Mouse (Mus musculus): Measurements from ENCODE around the gene Cuta. TPM values are rescaled to one million over a fixed set of nuclear protein-coding genes. Genes with fewer than 3 reads are reported as not detected.
"Not testable (repeated sequence)": the region's sequence is repeated elsewhere in the genome, so short reads cannot be mapped to it uniquely, and the experiment has no call there.

Gene Cuta
- total RNA-seq, 2 experiments from 2014 or later, result 91.1 to 91.8 TPM

DNA sequence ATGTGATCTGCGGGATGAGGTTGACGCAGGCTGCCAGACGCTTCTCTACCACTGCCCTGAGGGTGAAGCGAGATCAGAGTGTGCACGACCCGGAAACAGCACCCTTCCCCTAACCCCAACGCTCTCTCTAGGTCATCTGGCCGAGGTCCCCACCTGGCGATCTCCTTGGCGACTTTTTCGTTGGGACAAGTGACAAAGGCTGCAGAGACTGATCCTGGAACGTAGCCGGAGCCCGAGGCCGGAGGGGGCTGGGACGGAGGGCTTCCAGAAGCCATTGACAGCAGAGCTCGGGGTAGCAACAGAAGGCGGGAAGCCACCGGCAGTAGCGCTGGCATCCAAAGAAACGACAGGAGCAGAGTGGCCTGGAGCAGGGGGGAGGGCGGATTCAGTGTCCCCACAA lies 638 bp downstream of the Cuta start:
- peak in 1 of 2 experiments; percentile 28 for DNase-seq
- intact Hi-C loops (cut with DNase I), result loop anchor here (10.0 kb wide), 2 partner anchors 186 to 266 kb away; partner anchors contain the start of gene Lemd2

DNA sequence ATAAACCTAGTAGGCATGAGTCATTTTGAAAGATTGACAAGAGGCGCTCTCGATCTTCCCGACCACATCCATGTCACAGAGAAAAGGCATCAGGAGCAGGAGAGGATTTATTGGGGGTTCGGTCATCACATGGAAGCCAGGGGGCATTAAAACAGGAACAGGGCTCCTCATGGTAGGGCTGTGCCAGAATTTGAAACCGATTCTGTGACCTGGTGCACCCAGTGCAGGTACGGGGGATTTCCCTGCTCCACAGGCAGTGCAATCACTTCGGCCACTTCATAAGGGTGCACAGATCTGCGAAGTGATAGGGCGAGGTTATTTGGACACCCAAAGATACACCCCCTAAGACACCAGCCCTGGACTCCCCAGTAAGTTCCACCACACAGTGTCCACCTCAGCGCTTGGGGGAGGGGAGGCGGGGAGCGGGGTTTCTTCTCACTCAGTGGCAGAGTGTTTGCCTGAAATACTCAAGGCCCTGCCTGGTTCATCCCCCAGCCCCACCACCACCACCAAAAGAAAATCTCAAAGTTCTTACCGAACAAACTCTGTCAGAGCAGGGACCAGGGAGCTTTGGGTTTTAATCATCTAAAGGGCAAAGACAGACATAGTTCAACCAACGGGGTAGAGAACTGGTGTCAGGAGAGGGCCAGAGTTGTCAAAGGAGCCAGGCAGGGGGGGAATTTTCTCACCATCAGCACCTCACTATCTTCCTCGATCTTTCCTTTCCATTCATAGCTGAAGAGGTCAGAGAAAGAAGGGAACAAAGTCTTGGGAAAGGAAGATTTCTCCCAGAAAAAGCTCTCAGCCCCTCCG lies 1.3 kb downstream of the Cuta start:
- DNase-seq, result no peak
- intact Hi-C loops (cut with DNase I), result loop anchor here (10.0 kb wide), 2 partner anchors 187 to 267 kb away; partner anchors contain the start of gene Lemd2

DNA sequence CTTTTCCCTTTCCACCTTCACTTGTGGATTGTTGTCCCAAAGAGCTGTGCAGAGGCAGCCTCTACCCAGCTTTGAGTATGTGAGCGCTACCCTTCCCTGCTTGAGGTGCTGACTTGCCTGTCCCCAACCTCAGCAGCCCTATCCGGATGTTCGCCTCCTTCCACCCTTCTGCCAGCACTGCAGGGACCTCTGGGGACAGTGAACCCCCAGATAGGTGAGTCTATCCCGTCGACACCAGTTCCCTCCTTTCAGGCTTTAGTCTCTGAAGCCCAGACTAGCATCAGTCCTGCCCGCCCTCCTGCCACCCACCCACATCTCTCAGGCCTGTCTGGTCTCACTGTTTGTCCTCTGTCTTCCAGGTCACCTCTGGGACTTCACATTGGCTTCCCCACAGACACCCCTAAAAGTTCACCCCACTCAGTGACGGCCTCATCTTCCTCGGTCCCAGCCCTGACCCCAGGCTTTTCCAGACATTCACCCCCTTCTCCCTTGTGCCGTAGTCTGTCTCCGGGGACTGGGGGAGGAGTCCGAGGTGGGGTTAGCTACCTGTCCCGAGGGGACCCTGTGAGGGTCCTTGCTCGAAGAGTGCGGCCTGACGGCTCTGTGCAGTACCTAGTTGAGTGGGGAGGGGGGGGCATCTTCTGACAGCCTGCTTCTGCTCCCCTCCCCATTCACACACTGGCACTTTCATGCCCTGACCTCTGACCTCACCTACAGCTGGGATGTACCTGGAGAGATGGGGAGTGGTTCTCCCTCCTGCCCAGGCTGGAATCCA lies 2.3 kb downstream of the Cuta start:
- DNase-seq, result no peak
- intact Hi-C loops (cut with DNase I), result loop anchor here (10.0 kb wide), 2 partner anchors 188 to 268 kb away; partner anchors contain the start of gene Lemd2

DNA sequence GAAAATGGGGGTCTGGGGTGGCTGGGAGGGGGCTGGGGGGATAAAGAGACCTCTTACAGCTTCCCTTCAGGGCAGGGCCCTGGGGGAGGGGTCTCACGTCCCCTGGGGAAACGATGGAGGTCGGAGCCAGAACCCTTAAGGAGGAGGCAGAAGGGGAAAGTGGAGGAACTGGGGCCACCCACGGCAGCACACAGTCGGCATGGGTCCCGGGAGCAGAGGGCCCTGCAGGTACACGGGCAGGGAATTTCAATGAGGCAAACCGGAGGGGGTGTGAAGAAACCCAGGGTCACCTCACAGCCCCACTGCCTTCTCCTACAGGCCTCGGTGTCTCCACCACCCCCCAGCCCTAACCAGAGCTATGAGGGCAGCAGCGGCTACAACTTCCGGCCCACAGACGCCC lies 2.9 kb downstream of the Cuta start:
- DNase-seq, result no peak
- intact Hi-C loops (cut with DNase I), result loop anchor here (10.0 kb wide), 2 partner anchors 188 to 268 kb away; partner anchors contain the start of gene Lemd2

DNA sequence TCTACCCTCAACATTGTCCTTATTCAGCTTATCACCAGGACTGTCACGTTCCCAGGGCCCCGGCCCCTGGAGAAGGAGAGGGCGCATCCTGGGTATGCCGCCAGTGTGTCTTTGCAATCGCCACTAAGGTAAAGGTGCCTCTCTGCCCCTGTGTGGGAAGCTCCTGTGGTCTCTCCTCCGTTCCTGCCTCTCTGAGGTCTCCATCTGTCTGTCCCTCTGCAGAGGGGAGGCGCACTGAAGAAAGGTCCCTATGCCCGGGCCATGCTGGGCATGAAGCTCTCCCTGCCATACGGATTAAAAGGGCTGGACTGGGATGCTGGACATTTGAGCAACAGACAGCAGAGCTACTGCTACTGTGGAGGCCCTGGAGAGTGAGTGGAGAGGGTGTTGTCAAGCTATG lies 4.3 kb downstream of the Cuta start:
- DNase-seq, result no peak
- intact Hi-C loops (cut with DNase I), result loop anchor here (10.0 kb wide), 2 partner anchors 190 to 270 kb away; partner anchors contain the start of gene Lemd2

DNA sequence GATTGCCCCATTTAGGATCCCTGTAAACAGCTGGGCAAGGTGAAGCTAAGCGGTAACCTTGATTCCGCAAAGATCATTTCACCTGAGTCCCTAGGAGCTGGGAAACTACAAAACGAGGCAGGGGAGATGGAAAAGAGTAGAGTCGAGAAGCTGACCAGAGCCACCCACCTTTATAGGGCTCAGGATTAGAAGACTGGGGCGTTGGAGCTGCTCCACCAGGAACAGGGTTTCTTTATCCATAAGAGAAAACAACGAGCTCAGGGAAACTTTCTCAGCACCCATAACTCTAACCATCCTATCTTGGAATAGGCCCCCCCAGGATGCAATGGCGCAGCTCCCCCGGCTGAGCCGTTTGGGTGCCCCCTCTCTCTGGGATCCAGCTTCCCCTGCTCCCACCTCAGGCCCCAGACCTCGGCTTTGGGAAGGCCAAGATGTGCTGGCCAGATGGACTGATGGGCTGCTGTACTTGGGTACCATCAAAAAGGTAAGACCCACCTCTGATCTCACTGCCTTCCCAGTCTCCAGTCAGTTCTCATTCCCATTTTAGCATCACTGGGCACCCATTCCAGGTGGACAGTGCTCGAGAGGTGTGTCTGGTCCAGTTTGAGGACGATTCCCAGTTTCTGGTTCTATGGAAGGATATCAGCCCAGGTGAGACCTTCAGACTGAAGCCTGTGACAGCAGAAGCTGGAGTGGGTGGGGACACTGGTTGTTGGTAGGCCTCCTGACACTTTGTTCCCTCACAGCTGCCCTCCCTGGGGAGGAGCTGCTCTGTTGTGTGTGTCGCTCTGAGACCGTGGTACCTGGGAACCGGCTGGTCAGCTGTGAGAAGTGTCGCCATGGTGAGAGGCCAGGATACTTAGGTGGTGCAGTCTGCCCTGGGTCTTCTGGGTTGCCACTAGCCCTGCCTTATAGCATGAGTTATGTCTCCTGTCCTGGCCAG lies 5.2 kb downstream of the Cuta start:
- no peak for DNase-seq
- intact Hi-C loops (cut with DNase I), result loop anchor here (5.0 to 10.0 kb wide), 3 partner anchors 93 to 271 kb away; partner anchors contain the start of genes Bak1 and Lemd2

DNA sequence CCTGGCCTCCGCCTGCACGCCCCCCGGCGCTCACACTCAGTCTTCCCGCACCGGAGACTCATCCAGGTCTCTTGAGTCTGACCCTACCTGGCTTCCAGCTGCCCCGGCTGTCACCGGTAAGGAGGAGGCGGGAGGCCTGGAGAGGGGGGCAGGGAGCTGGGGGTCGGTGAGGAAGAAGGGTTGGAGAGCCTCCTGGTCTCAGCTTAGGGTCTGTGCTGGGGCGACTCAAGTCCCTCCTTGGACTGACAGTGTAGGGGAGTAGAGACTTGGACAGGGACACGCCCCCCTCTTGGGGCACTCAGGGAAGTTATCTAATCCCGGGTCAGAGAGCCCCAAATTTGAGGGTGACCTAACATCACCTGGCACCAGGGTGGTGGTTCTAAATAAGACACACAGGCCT lies 6.0 kb downstream of the Cuta start:
- intact Hi-C loops (cut with DNase I), result loop anchor here (5.0 to 10.0 kb wide), 3 partner anchors 94 to 271 kb away; partner anchors contain the start of genes Bak1 and Lemd2
- DNase-seq, result no peak

DNA sequence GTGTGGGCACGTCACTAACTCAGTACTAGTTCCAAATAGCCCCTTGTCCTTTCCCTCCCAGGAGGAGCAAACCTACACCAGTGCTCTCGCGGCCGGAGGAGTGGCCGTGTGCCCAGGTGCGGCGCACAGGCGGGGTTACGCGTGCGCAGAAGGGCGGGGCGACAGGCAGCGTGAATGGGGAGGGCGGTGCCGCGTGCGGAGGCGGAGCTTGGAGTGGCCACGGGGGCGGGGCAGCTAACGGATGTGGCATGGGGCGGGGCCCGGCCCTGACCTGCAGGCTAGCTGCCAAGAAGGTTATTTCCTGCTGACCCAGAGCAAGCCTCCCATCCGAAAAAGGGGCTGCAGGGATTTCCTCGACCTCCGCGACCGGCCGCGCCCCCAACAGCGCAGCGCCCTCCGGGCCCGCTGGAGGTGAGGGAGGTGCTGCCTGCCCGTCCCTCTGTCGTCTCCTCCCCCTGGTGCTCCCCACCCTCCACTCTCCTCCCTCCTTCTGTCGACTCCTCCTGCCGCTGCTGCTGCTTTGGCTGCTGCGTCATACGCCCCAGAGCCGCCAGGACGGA lies 6.5 kb downstream of the Cuta start, which contains the start of gene Phf1:
Gene Phf1, plus strand, starts transcription at position 214 of the 560 bp plus-strand sequence.
- DNase-seq, result peak; percentile 98 to 99
- intact Hi-C loops (cut with DNase I), result loop anchor here (5.0 to 10.0 kb wide), 3 partner anchors 94 to 272 kb away; partner anchors contain the start of genes Bak1 and Lemd2

DNA sequence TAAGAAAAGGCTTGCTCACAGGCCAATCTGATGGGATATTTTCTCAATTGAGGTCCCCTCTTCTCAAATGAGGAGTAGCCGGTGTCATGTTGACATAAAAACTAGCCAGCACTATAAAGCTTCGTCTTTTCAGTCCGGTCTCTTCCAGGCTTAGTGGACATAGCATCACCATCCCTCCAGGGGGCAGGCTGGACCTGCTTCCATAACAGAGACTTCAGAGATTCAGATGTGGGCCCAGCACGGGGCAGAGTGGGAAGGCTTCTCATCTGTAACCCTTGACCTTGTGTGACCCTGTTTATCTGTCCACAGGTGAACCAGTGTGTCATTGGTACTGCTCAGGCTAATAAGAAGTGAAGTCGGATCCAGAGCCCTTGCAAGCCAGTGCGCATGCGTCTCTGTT lies 7.6 kb downstream of the Cuta start:
- intact Hi-C loops (cut with DNase I), result loop anchor here (5.0 to 10.0 kb wide), 3 partner anchors 96 to 273 kb away; partner anchors contain the start of genes Bak1 and Lemd2
- DNase-seq, result peak; percentile 59 to 65

DNA sequence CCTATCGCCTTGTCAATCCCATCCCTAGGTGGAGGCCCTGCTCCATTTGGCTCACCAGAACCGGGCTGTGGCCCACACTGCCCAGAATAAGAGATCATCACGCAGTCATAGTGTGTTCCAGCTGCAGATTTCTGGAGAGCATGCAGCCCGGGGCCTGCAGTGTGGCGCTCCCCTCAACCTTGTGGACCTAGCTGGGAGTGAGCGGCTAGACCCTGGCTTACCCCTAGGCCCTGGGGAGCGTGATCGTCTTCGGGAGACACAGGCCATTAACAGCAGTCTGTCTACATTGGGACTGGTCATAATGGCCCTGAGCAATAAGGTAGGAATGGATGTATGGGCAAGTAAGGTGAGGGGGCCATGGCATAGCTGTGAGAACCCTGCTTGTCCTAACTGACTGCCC lies 14.0 kb downstream of the Cuta start:
- DNase-seq, result not testable (repeated sequence)

DNA sequence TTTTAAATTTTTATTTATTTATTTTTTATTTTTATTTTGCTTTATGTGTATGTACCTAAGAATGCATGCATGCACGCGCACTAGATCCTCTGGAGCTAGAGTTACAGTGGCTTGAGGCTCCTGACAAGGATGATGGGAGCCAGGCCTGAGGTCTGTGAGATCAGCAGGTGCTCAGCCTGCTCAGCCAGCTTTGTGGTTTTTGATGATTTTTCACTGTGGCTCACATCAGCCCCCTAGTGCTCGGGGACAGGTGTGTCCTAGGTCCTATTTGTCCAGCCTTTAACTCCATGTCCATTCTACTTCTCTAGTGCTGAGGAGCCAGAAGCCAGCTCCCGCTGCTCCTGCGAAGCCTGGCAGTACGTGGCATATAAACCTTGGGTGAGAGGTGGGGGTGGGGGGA lies 17.0 kb downstream of the Cuta start:
- DNase-seq; intact Hi-C loops (cut with DNase I): not testable (repeated sequence)

More for the DNA sequence above, 14.0 kb downstream of the Cuta start:
- intact Hi-C loops (cut with DNase I), result not testable (repeated sequence)

DNA sequence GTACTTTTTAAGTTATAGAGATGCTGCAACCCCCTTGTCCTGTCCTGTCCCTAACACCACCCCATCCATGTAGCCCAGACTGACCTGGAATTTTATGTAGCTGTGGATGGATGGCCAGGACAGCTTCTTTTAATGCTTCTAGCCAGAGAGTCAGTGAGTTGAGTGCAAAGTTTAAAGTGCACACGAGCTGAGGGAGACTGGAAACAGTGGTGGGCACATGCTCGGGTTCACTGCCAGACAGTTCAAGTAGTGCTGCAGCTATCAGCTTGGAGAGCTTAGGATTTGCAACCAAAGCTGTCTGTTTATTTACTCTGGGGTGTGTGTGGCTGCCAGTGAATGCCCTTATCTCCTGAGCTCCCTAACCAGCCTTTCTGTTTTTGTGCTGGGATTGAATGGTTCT lies 19.9 kb downstream of the Cuta start:
- not testable (repeated sequence) for DNase-seq
- intact Hi-C loops (cut with DNase I), result loop anchor here (10.0 kb wide), 1 partner anchor 55 kb away; the partner anchor contains the start of gene Zbtb9

DNA sequence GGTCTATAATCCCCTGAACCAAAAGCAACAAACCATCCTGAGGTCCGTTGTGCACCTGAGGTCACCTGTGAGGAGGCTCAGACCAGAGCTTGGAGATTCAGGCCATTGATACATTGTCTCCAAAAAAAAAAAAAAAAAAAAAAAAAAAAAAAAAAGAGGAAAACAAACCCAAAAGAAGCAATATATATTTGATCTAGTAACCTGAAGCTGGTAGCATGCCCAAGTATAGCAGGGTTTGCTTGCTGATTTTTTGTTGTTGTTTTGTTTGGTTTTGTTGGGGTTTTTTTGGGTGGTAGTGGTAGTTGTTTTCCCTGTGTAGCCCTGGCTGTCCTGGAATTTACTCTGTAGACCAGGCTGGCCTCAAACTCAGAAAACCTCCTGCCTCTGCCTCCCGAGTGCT lies 21.0 kb downstream of the Cuta start:
- DNase-seq, result no peak
- intact Hi-C loops (cut with DNase I), result loop anchor here (10.0 kb wide), 1 partner anchor 56 kb away; the partner anchor contains the start of gene Zbtb9

DNA sequence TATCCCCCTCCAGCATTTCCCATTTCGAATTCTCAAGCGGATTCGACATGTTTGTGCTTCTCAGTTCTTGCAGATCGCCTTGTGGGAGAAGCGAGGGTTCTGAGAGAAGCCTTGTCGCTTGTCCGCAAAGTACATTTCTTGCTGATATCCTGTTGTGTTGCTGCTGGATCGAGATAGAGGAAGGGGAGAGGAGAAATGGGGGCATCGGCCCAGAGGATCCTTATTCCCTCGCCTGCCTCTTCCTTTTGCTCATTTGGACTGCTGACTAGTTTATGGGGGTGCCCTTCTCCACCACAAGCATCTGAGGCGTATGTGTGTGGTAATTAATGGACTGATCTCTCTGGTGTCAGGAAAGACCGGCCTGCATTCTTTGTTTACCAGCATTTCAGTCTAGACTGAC lies 21.8 kb downstream of the Cuta start:
- intact Hi-C loops (cut with DNase I), result loop anchor here (10.0 kb wide), 1 partner anchor 57 kb away; the partner anchor contains the start of gene Zbtb9
- not testable (repeated sequence) for DNase-seq

DNA sequence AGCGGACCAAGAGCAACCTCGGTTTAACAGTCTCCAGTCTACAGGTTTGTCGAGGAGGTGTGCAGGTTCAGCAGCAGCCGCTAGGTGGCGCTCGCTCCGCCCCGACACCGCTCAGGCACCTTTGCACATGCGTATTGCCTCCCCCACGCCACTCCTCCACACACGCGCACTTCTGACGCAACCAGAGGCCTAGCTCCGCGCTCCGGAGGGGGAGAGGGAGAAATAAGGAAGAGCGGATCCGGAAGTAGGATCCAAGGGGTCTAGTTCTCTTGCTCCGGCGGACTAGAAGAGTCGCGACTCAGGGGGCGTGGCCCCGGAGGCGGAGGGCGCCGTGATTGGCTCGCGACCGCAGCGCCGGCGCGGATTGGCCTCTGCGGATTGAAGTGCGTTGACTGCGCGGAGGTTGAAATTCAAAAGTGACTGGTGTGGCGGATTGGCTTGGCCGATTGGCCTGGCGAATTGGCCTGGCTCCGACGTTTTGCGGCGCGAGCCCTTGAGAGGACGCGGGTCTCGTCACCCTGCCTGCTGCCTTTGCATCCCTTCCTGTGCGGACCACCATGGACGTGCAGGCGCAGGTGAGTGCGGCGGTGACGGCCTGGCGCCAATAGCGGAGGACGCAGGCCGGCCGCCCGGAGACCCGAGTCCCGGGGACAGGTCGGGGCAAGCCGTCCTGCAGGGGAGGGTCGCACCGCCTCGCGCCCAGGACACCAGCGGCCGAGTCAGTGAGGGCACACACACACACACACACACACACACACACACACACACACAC lies 22.5 kb downstream of the Cuta start, which contains the start of gene Kifc5b:
Gene Kifc5b, plus strand, starts transcription at position 381 of the 772 bp plus-strand sequence.
- intact Hi-C loops (cut with DNase I), result loop anchor here (10.0 kb wide), 1 partner anchor 58 kb away; the partner anchor contains the start of gene Zbtb9
- DNase-seq, result peak; percentile 99 to 100

DNA sequence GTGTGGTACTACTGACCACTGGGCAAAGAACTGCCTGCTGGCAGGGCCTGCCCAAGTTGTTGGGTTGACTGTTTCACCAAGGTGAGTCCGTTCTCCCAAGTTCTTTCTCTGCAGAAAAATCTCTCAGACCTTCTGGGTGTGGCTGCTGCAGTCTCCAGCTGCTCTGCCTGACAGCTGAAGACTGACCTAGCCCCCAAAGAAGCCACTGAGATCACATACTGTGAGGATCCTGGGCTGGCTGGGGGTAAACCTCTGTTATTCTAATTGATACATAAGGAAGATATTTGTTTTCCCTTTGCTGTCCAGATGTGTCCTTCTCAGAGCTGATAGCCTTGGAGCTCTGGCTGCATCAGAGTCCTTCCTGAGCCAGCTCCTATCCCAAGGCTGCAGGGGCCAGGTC lies 24.1 kb downstream of the Cuta start:
- no peak for DNase-seq
- intact Hi-C loops (cut with DNase I), result loop anchor here (10.0 kb wide), 1 partner anchor 60 kb away; the partner anchor contains the start of gene Zbtb9

DNA sequence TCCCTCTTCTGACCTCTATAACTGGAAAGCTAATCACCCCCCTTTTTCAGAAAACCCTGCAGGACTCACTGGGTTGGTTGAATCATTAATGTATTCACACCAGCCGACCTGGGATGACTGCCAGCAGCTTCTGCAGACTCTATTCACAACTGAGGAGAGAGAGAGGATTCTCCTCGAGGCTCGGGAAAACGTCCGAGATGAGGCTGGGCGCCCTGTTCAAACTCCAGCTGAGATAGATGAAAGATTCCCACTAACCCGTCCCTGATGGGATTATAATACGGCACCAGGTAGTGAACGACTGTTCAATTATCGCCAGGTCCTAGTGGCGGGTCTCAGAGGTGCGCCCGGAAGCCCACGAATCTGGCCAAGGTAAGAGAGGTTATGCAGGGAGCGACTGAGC lies 31.9 kb downstream of the Cuta start:
- DNase-seq; intact Hi-C loops (cut with DNase I): not testable (repeated sequence)

DNA sequence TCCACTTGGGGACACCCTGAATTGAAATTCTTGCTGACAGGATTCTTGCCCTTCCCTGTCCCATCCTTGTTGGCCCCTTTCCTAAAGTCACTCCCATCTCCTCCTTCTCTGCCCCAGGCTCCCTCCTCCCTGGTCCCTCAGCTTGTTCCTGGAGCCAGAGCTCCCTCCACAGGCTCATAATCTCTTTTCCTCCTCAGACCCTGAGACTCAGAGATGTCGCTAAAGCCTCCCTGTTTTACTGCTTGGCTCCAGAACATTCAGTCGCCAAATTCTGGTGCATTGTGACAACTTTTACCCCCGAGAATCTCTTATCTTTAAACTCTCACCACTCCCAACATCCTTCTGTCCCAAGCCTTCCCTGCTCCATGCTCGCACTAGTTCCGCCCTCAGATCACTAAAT lies 35.0 kb downstream of the Cuta start:
- DNase-seq, result no peak

More for the DNA sequence above, 35.0 kb downstream of the Cuta start:
- intact Hi-C loops (cut with DNase I), result no loop called here

Measured in heart, postnatal 14 days (tissue).